Mouse (Mus musculus) Patski (cell line): ENCODE measurements around the gene Smpd1. TPM values are rescaled to one million over a fixed set of nuclear protein-coding genes. Genes with fewer than 3 reads are reported as not detected.

Source experiments
- ATAC-seq: fragments of 100-300 bp; one replicate; pipeline ENCODE4 v1.8.0; 2021
- CTCF ChIA-PET: fragments of 350-600 bp; sonication (Branson Sonifier 250); formaldehyde crosslinking; loops from one replicate; lab custom pipeline; 2022; ENCODE audit warnings: inconsistent platforms; lab: Charles Lee
- POLR2A ChIA-PET: fragments of 350-600 bp; sonication (Branson Sonifier 250); formaldehyde crosslinking; loops from one replicate; lab custom pipeline; 2022; ENCODE audit warnings: antibody characterized with exemption, inconsistent platforms; lab: Charles Lee
- DNase-seq: peaks from one replicate; pipeline ENCODE4 v3.0.0-alpha.2; 2011; ENCODE audit warnings: low read depth, low spot score
- H3K27me3 ChIP-seq: fragments of 371-371 bp; one replicate; pipeline ENCODE4 v1.5.1; 2021
- CTCF ChIP-seq: fragments of 100-300 bp; IDR thresholded peaks from one replicate; pipeline ENCODE4 v1.5.1; 2021
- in situ Hi-C: fragments of 300-500 bp; cut with MboI; formaldehyde crosslinking; loops from 3 replicates; pipeline ENCODE4 v1.11.1; 2018; ENCODE audit warnings: low pct_unique_long_range_greater_than_20kb, mixed read lengths
- polyA plus RNA-seq: library from polyadenylated mRNA; unstranded; gene quantifications from one replicate; pipeline ENCODE4 v1.2.3, GENCODE M21; 2021

The Smpd1 gene
- 103 TPM for polyA plus RNA-seq

GRCm38 (mm10) chr7:105554212-105554942 lies at the start of gene Smpd1:
Gene Smpd1 (plus strand): TSS chr7:105554360.
- H3K27me3 ChIP-seq: no peaks in the 10 kb centered on the region
- TF ChIP-seq CTCF: no peak
- peak; percentile 94 for ATAC-seq
- CTCF ChIA-PET: interaction anchor here (1.8 kb wide), 1 partner anchor 96 kb away, joined by 4 read pairs; the partner anchor contains the start of gene Dnhd1
- in situ Hi-C loops: loop anchor here (5.0 to 10.0 kb wide), 2 partner anchors 88 to 180 kb away; partner anchors contain the start of genes Arfip2, Gm45799, Ilk and Rrp8
- POLR2A ChIA-PET: interaction anchor here (0.6 to 1.5 kb wide), 7 partner anchors 9 to 86 kb away, joined by 3 to 9 read pairs (median 4); partner anchors contain the start of genes Arfip2 and Gm45799
- no peak for DNase-seq

GRCm38 (mm10) chr7:105507257-105507656 lies 46.9 kb upstream of the Smpd1 start:
- CTCF ChIA-PET: no interaction called here
- DNase-seq: no peak
- POLR2A ChIA-PET: no interaction called here
- H3K27me3 ChIP-seq: no peaks in the 10 kb centered on the region
- in situ Hi-C loops: loop anchor here (25.0 kb wide), 1 partner anchor 1295 kb away; the partner anchor contains the start of gene Trim6
- ATAC-seq: no peak
- TF ChIP-seq CTCF: no peak

- no peaks in the 10 kb centered on the region for H3K27me3 ChIP-seq
- in situ Hi-C loops: loop anchor here (25.0 kb wide), 1 partner anchor 1298 kb away; the partner anchor contains the start of gene Trim6
- ATAC-seq: no peak
- no peak for DNase-seq
- CTCF ChIA-PET: interaction anchor here (1.2 to 1.6 kb wide), 4 partner anchors 9 to 102 kb away, joined by 3 to 5 read pairs (median 4); no protein-coding TSS in a partner anchor
- POLR2A ChIA-PET: no interaction called here
- TF ChIP-seq CTCF: no peak
These were observed 44.0 kb upstream of the Smpd1 start for GRCm38 (mm10) chr7:105510143-105510542.

- CTCF ChIA-PET: interaction anchor here (1.0 to 3.0 kb wide), 6 partner anchors 11 to 103 kb away, joined by 3 to 15 read pairs (median 7); no protein-coding TSS in a partner anchor
These were observed 40.3 kb upstream of the Smpd1 start for GRCm38 (mm10) chr7:105513845-105514291.

GRCm38 (mm10) chr7:105514561-105514960 lies 39.6 kb upstream of the Smpd1 start:
- no peak for TF ChIP-seq CTCF
- CTCF ChIA-PET: interaction anchor here (1.0 to 3.0 kb wide), 8 partner anchors 9 to 103 kb away, joined by 3 to 15 read pairs (median 4); no protein-coding TSS in a partner anchor
- in situ Hi-C loops: loop anchor here (25.0 kb wide), 1 partner anchor 1302 kb away; the partner anchor contains the start of gene Trim6
- H3K27me3 ChIP-seq: no peaks in the 10 kb centered on the region
- DNase-seq (no peak), ATAC-seq (no peak)
- POLR2A ChIA-PET: no interaction called here

More at GRCm38 (mm10) chr7:105513845-105514291, 40.3 kb upstream of the Smpd1 start:
- H3K27me3 ChIP-seq: no peaks in the 10 kb centered on the region
- POLR2A ChIA-PET: no interaction called here
- DNase-seq (no peak), ATAC-seq (no peak)
- no peak for TF ChIP-seq CTCF
- in situ Hi-C loops: loop anchor here (25.0 kb wide), 1 partner anchor 1302 kb away; the partner anchor contains the start of gene Trim6

GRCm38 (mm10) chr7:105515178-105515577 lies 39.0 kb upstream of the Smpd1 start:
- ATAC-seq (no peak), DNase-seq (no peak)
- peak; percentile 86 for TF ChIP-seq CTCF
- in situ Hi-C loops: loop anchor here (5.0 to 25.0 kb wide), 2 partner anchors 108 to 1303 kb away; partner anchors contain the start of gene Trim6
- ChIA-PET POLR2A (no interaction called here), CTCF (interaction anchor here (0.7 to 3.0 kb wide), 17 partner anchors 10 to 129 kb away, joined by 3 to 15 read pairs (median 4); partner anchors contain the start of gene Fam160a2)
- no peaks in the 10 kb centered on the region for H3K27me3 ChIP-seq

- POLR2A ChIA-PET: no interaction called here
- CTCF ChIA-PET: interaction anchor here (1.2 to 3.0 kb wide), 7 partner anchors 8 to 116 kb away, joined by 3 to 15 read pairs (median 4); partner anchors contain the start of gene Fam160a2
- peak; percentile 45 for ATAC-seq
- DNase-seq: no peak
- in situ Hi-C loops: loop anchor here (5.0 to 25.0 kb wide), 2 partner anchors 110 to 1305 kb away; partner anchors contain the start of gene Trim6
- no peak for TF ChIP-seq CTCF
- H3K27me3 ChIP-seq: no peaks in the 10 kb centered on the region
These were observed 37.3 kb upstream of the Smpd1 start for GRCm38 (mm10) chr7:105516669-105517360.

- no peak for TF ChIP-seq CTCF
- DNase-seq (no peak), ATAC-seq (peak; percentile 56)
- H3K27me3 ChIP-seq: no peaks in the 10 kb centered on the region
- ChIA-PET CTCF (interaction anchor here (1.3 to 2.2 kb wide), 3 partner anchors 11 to 108 kb away, joined by 5 to 11 read pairs (median 7); no protein-coding TSS in a partner anchor), POLR2A (no interaction called here)
- in situ Hi-C loops: loop anchor here (5.0 to 25.0 kb wide), 2 partner anchors 112 to 1307 kb away; partner anchors contain the start of gene Trim6
These were observed 34.8 kb upstream of the Smpd1 start for GRCm38 (mm10) chr7:105519336-105519735.

- TF ChIP-seq CTCF: no peak
- DNase-seq: no peak
- ATAC-seq: no peak
- CTCF ChIA-PET: interaction anchor here (1.3 to 2.2 kb wide), 3 partner anchors 10 to 108 kb away, joined by 5 to 11 read pairs (median 7); no protein-coding TSS in a partner anchor
- POLR2A ChIA-PET: no interaction called here
- H3K27me3 ChIP-seq: no peaks in the 10 kb centered on the region
- in situ Hi-C loops: loop anchor here (5.0 to 25.0 kb wide), 3 partner anchors 112 to 1307 kb away; partner anchors contain the start of gene Trim6
These were observed 34.4 kb upstream of the Smpd1 start for GRCm38 (mm10) chr7:105519771-105520170.
